Mouse (Mus musculus) liver, postnatal 0 days (tissue): ENCODE measurements around the gene Il12rb2.

Experiments
- CTCF ChIP-seq: sonication (generic); IDR thresholded peaks from 2 replicates; pipeline ENCODE4 v1.5.1; 2016; ENCODE audit warnings: antibody characterized with exemption, low read depth
- EP300 ChIP-seq: IDR thresholded peaks from 2 replicates; pipeline ENCODE4 v1.6.1; 2016; ENCODE audit warnings: antibody characterized with exemption, low read depth, mild to moderate bottlenecking

- TF ChIP-seq CTCF = no peak
- TF ChIP-seq EP300 = no peak
These were observed 61.3 kb downstream of the Il12rb2 start for GRCm38 (mm10) chr6:67314697-67315096.
